Mouse (Mus musculus): ENCODE data around the gene Micall1. TPM values are rescaled to one million over a fixed set of nuclear protein-coding genes. Genes with fewer than 3 reads are reported as not detected.

Gene Micall1
- polyA plus RNA-seq, 1 experiment from 2014 or later, result 12.2 TPM

DNA sequence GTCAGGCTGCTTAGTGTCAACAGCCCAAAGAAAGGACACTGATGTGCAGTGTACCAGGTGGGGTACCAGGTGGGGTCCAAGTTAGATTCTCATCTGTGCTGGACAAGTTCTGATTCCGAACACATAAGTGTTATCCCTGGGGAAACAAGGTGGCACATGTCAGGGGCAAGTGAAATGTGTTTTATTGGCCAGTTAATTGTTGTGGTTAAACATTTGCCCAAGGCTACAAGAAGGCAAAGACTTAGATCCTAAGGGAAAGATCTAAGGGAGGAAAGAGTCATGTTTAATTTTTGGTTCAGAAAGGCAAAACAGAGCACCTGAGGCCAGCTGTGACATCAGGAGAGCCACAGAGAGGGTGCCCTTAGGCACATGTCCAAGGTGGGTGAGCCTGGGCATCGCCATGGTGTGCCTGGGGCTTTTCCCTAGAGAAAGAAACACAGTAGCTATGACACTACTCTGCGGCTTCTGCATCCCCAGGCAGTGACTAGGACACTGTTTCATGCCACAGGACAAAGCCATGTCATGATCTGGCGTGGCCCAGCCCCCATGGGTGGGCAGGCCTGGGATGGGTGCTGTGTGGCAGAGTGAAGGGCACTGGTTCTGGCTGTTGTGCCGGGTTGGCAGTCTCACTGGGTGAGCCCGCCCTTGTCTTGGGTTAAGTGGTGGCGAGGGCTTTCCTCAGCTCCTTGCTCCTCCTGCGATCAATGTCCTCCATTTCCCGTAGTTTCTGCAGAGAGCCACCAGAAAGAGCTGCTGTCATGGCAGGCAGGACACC lies 26.0 kb downstream of the Micall1 start:
- H3K9ac ChIP-seq (replicated peaks), result no peak overlapping the region
- whole genome bisulfite sequencing, result 86% methylated on average over 9 of the region's 9 CpGs
- 0 out of 2 replicates have a peak overlapping the region, but pooled peaks have one; percentile 13 for H3K27ac ChIP-seq (replicated peaks)
- no peak overlapping the region for H3K4me2 ChIP-seq
- ATAC-seq (ENCODE audit: low FRiP score), result no peak; the same call in 1 of the 2 replicates
- H3K4me3 ChIP-seq (replicated peaks), result no peak overlapping the region
- H3K27me3 ChIP-seq (replicated peaks), result no peaks in the 10 kb centered on the region
- 0 out of 2 replicates have a peak, but pooled peaks cover 4% of the 10 kb centered on the region for H3K4me1 ChIP-seq
- peaks cover 46% of the 10 kb centered on the region for H3K36me3 ChIP-seq
- no peaks in the 10 kb centered on the region for H3K9me3 ChIP-seq (replicated peaks)

DNA sequence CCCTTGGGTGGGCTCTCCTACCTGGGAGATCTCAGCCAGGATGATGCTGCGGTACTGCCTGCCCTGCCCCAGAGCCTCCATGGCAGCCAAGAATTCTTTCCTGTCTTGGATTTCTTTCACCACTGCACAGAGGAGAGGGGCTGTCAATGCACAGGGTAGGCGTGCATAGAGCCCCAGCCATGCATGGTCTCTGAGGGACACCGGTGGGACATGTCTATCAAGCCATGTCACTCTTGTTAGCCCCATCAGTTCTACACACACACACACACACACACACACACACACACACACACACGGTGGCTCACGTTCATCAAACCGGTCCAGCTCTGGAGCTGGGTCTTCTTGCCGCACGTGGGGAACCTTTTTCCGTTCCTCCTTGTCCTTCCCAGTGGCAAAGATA lies 26.6 kb downstream of the Micall1 start:
- Histone ChIP-seq H3K4me2 (no peak overlapping the region), H3K27ac (replicated peaks) (0 out of 2 replicates have a peak overlapping the region, but pooled peaks have one; percentile 13), H3K4me3 (replicated peaks) (no peak overlapping the region), H3K27me3 (replicated peaks) (no peaks in the 10 kb centered on the region), H3K9me3 (replicated peaks) (no peaks in the 10 kb centered on the region), H3K36me3 (peaks cover 39% of the 10 kb centered on the region), H3K4me1 (peaks cover 10% of the 10 kb centered on the region), H3K9ac (replicated peaks) (no peak overlapping the region)
- no peak; the same call in 1 of the 2 replicates for ATAC-seq (ENCODE audit: low FRiP score)
- 81% methylated on average over 9 of the region's 9 CpGs for WGBS

DNA sequence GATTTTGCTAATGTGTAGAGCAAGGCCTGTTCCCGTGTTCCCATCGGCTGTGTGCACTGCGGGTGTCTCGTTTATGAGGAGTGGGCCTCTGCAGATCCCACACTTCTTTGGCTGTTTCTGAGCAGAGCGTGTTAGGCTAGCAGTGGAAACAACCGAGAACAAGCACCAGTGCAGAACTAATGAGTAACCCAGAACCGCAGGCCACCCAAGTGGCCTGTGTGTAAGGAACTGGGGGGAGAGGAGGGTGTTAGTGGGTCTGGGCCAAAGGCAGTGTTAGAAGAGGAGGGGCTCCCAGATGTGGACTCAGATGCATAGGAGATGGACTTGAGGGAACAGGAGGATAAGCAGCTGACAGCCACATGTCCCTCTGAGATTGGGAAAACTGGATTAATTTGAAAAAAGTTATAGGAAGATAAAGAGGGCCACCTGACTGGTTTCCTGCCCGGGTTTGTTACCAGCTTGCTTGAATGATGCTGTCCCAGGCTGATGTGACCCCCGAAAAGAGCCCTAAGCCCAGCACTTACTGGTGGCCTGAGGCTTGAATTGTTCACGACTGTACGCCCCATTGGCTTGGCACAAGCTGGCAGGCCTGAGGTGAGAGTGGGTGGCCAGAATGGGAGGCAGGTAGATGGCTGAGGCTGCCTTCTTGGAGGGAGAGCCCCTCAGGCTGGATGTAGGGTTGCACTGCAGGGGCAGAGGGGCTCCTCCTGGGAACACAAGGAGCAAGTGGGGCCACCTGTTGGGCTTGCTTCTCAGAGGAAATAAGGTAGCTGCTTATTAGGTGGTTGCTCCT lies 27.3 kb downstream of the Micall1 start:
- no peaks in the 10 kb centered on the region for H3K27me3 ChIP-seq (replicated peaks)
- no peak overlapping the region for H3K4me3 ChIP-seq (replicated peaks)
- peaks cover 14% of the 10 kb centered on the region for H3K4me1 ChIP-seq
- 0 out of 2 replicates have a peak overlapping the region, but pooled peaks have one; percentile 13 for H3K27ac ChIP-seq (replicated peaks)
- peaks cover 33% of the 10 kb centered on the region for H3K36me3 ChIP-seq
- WGBS, result 63% methylated on average over 11 of the region's 11 CpGs
- H3K9ac ChIP-seq (replicated peaks), result no peak overlapping the region
- no peak overlapping the region for H3K4me2 ChIP-seq
- no peaks in the 10 kb centered on the region for H3K9me3 ChIP-seq (replicated peaks)
- no peak for ATAC-seq (ENCODE audit: low FRiP score)

DNA sequence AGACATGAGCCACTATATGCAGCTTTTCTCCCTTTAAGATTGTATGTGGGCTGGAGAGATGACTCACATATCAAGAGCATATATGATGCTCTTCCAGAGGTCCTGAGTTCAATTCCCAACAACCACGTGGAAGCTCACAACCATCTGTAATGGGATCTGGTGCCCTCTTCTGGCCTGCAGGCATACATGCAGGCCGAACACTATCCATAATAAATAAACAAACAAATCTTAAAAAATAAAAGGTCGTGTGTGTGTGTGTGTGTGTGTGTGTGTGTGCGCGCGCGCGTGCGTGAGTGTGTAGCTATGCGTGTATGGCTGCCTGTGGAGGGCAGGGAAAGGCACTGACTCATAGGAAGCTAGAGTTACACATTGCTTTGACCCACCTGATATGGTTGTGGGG lies 30.9 kb downstream of the Micall1 start:
- Histone ChIP-seq H3K9ac (replicated peaks) (no peak overlapping the region), H3K36me3 (peaks cover 3% of the 10 kb centered on the region; the same call in 1 of the 2 replicates), H3K4me2 (0 out of 2 replicates have a peak overlapping the region, but pooled peaks have one; percentile 96), H3K4me1 (peaks cover 35% of the 10 kb centered on the region), H3K4me3 (replicated peaks) (no peak overlapping the region), H3K27ac (replicated peaks) (no peak overlapping the region), H3K27me3 (replicated peaks) (no peaks in the 10 kb centered on the region), H3K9me3 (replicated peaks) (no peaks in the 10 kb centered on the region)
- 61% methylated on average over 10 of the region's 10 CpGs for WGBS
- ATAC-seq (ENCODE audit: low FRiP score), result no peak

DNA sequence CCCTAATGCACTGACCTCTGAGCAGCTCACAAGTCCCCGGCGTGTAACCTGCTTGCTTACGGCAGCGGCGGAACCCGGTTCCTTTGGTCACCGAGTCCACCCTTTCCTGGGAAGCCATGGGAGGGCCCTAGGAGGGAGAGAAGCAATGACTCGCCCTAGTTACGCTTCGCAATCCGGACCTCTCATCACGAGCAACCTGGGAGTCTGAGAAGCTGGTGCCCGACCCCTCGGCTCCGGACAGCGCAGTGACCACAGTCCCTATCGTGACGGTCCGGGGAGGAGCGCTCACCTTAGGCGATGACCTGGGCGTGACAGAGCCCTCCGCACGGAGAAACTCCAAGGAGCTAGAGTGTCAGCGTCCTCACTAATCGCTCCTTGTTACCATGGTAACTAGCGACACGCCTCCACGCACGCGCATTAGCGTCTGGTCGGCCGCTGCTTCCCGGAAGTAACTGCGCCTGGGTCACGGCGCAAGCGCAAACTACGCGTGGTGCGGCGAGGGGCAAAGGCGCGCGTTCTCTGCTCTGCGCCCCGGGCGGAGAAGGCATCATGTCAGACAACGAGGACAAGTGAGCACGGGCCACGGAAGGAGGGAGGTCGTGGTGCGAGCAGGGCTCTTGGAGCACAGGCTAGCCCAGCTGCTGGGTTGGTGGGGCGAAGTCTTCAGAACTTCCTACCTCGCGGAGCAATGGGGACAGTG lies 32.3 kb downstream of the Micall1 start, which contains the start of the genes Polr2f and 1700088E04Rik:
Polr2f (plus strand) TSS at position 144 of the 700 bp plus-strand sequence.
1700088E04Rik (minus strand) TSS at position 388 of the 700 bp plus-strand sequence.
- WGBS, result under 1% methylated on average over 57 of the region's 57 CpGs
- no peaks in the 10 kb centered on the region for H3K27me3 ChIP-seq (replicated peaks)
- peak within 1 kb of the TSS; percentile 38 for H3K27ac ChIP-seq (replicated peaks)
- peaks cover 14% of the 10 kb centered on the region for H3K36me3 ChIP-seq
- peak; percentile 91 for ATAC-seq (ENCODE audit: low FRiP score)
- peak within 1 kb of the TSS; percentile 96 for H3K4me2 ChIP-seq
- H3K9me3 ChIP-seq (replicated peaks), result no peaks in the 10 kb centered on the region
- H3K4me1 ChIP-seq, result peaks cover 32% of the 10 kb centered on the region
- peak within 1 kb of the TSS; percentile 77 for H3K4me3 ChIP-seq (replicated peaks)
- H3K9ac ChIP-seq (replicated peaks), result peak within 1 kb of the TSS; percentile 75

DNA sequence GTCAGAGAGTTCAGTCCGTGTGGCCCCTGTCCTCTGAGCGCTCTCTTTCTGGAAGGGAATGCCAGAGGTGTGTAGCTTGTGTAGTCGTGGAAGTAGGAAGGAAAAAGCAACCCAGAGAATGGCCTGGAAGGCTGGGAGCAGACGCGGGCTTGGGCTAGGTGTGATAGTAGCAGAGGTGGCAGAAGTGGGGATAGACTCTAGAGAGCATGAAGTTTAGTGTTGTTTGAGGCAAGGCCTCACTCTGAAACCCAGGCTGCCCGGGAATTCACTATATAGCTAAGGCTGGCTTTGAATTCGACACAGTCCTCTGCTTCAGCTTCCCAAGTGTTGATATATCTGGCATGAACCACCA lies 32.8 kb downstream of the Micall1 start:
- no peaks in the 10 kb centered on the region for H3K27me3 ChIP-seq (replicated peaks)
- no peaks in the 10 kb centered on the region for H3K9me3 ChIP-seq (replicated peaks)
- peak overlapping the region; percentile 77 for H3K4me3 ChIP-seq (replicated peaks)
- peak overlapping the region; percentile 75 for H3K9ac ChIP-seq (replicated peaks)
- no peak overlapping the region; the same call in 1 of the 2 replicates for H3K27ac ChIP-seq (replicated peaks)
- WGBS, result 0% methylated on average over 7 of the region's 7 CpGs
- H3K4me2 ChIP-seq, result peak overlapping the region; percentile 96
- peaks cover 32% of the 10 kb centered on the region for H3K4me1 ChIP-seq
- ATAC-seq (ENCODE audit: low FRiP score), result peak; percentile 47; the same call in 1 of the 2 replicates
- peaks cover 20% of the 10 kb centered on the region for H3K36me3 ChIP-seq

DNA sequence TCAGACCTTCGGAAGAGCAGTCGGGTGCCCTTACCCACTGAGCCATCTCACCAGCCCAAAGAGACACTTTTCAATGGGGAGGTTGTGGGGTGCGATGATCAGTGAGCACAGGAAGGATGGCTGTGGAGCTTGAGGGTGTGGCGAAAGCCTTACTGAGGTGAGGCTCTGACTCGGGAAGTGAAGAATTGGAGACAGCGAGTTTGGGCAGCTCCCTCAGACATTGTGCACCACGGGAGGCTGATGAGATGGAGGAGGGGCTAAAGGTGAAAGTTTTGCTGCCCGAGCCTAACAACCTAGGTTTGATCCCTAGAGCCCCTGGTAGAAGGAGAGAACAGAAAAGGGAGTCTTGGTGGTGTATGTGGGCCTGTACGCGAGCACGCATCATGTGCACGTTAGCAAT lies 34.6 kb downstream of the Micall1 start:
- Histone ChIP-seq H3K4me2 (no peak overlapping the region), H3K27ac (replicated peaks) (no peak overlapping the region), H3K36me3 (peaks cover 34% of the 10 kb centered on the region), H3K9ac (replicated peaks) (no peak overlapping the region), H3K4me1 (peaks cover 32% of the 10 kb centered on the region), H3K4me3 (replicated peaks) (no peak overlapping the region), H3K9me3 (replicated peaks) (no peaks in the 10 kb centered on the region), H3K27me3 (replicated peaks) (no peaks in the 10 kb centered on the region)
- 83% methylated on average over 12 of the region's 12 CpGs for WGBS
- no peak for ATAC-seq (ENCODE audit: low FRiP score)

DNA sequence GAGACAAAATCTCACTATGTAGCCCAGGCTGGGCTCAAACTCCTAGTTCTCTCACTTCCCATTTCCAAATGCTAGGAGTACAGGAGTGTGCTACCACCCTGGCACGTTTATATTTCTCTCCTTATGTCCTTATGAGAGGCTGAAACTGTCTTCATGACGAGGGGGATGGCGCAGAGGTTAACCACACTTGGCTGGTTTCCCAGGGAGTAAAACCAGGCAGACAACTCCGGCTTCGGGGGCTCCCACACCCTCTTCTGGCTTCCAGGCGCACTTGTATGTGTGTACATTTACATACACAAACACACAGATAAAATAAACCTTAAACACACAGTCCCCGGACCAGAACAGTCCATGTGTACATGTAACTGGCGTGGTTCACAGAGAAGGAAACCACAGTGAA lies 35.3 kb downstream of the Micall1 start:
- no peak overlapping the region; the same call in 1 of the 2 replicates for H3K9ac ChIP-seq (replicated peaks)
- peaks cover 32% of the 10 kb centered on the region for H3K4me1 ChIP-seq
- no peak overlapping the region for H3K4me2 ChIP-seq
- ATAC-seq (ENCODE audit: low FRiP score), result no peak
- peaks cover 39% of the 10 kb centered on the region for H3K36me3 ChIP-seq
- H3K9me3 ChIP-seq (replicated peaks), result no peaks in the 10 kb centered on the region
- no peaks in the 10 kb centered on the region for H3K27me3 ChIP-seq (replicated peaks)
- no peak overlapping the region for H3K27ac ChIP-seq (replicated peaks)
- H3K4me3 ChIP-seq (replicated peaks), result no peak overlapping the region
- WGBS, result 85% methylated on average over 8 of the region's 8 CpGs

DNA sequence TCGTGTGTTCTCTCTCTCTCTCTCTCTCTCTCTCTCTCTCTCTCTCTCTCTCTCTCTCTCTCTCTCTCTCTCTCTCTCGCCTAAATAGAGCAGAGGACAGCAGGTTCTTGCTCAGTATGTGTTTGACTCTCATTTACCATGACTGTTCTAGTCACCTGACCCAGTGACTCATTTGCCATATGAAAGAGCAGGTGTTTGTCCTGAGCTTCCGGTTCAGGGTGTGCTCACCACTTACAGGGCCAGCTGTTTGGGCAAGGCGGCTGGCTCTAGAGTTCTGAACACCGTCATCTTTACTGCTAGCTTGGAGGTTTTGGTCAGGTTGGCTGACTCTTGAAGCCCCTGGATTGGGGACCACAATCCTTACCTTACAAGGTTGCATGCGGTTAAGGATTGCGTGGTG lies 36.8 kb downstream of the Micall1 start:
- H3K9me3 ChIP-seq (replicated peaks), result no peaks in the 10 kb centered on the region
- no peak for ATAC-seq (ENCODE audit: low FRiP score)
- WGBS, result 92% methylated on average over 7 of the region's 7 CpGs
- H3K36me3 ChIP-seq, result peaks cover 49% of the 10 kb centered on the region
- no peak overlapping the region for H3K9ac ChIP-seq (replicated peaks)
- H3K27me3 ChIP-seq (replicated peaks), result no peaks in the 10 kb centered on the region
- peaks cover 23% of the 10 kb centered on the region for H3K4me1 ChIP-seq
- H3K4me3 ChIP-seq (replicated peaks), result no peak overlapping the region
- H3K4me2 ChIP-seq, result no peak overlapping the region
- H3K27ac ChIP-seq (replicated peaks), result no peak overlapping the region

DNA sequence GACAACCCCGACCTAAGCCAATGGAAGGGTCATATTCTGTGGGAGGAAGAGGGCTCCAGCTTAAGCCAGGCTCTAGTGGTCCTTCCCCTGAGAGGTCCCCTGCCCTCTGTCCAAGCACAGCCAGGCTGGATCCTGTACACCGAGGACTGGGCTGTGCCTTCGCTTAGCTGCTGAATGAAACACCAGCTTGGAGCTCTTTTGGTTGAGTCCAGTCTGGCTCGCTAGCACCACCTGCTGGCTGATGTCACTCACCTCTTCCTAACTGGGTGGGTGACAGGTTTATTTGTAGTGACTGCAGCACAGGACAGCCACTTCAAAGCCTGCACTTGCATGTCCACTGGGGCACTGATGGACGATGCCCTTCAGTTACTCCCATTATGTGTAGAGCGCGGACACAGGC lies 39.8 kb downstream of the Micall1 start:
- ATAC-seq (ENCODE audit: low FRiP score), result 0 out of 2 replicates have a peak, but pooled peaks have one; percentile 18
- Histone ChIP-seq H3K4me2 (no peak overlapping the region), H3K9ac (replicated peaks) (no peak overlapping the region), H3K9me3 (replicated peaks) (no peaks in the 10 kb centered on the region), H3K36me3 (peaks cover 60% of the 10 kb centered on the region), H3K27ac (replicated peaks) (no peak overlapping the region), H3K4me3 (replicated peaks) (no peak overlapping the region), H3K27me3 (replicated peaks) (no peaks in the 10 kb centered on the region), H3K4me1 (peaks cover 22% of the 10 kb centered on the region)
- 50% methylated on average over 7 of the region's 7 CpGs for WGBS

DNA sequence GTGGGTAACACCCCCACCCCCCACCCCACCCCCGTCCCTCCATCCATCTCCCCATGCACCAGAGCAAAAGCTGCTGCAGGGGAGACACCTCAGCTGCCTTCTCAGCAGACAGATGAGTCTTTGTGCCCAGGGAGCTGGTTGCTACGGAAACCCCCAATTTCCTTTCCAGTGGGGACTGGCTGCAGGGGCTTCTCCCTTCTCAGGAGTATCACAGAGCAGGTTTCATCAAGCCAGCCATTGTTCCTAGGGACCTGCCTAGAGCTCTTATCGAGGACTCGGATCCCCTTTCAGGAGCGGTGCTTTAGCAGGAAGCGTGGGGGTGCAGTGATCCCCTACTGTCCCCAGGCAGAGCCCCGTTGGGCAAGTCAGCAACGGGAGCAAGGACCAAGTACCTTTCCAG lies 43.2 kb downstream of the Micall1 start:
- WGBS, result 37% methylated on average over 8 of the region's 8 CpGs
- H3K4me2 ChIP-seq, result no peak overlapping the region
- peaks cover 18% of the 10 kb centered on the region; the same call in 1 of the 2 replicates for H3K4me1 ChIP-seq
- ATAC-seq (ENCODE audit: low FRiP score), result no peak
- no peak overlapping the region for H3K4me3 ChIP-seq (replicated peaks)
- peak overlapping the region; percentile 77 for H3K27ac ChIP-seq (replicated peaks)
- H3K27me3 ChIP-seq (replicated peaks), result no peaks in the 10 kb centered on the region
- no peaks in the 10 kb centered on the region for H3K9me3 ChIP-seq (replicated peaks)
- H3K9ac ChIP-seq (replicated peaks), result no peak overlapping the region
- peaks cover 37% of the 10 kb centered on the region for H3K36me3 ChIP-seq

All from neural tube, embryonic 15.5 days (tissue).